Mouse (Mus musculus) telencephalon, adult 2 months (tissue): ENCODE results near the gene Snapc3.
A peak's percentile ranks its signal among the peaks of the same experiment; 100 is the strongest.

Source experiments
- DNase-seq: peaks from one replicate; pipeline ENCODE4 v3.0.0-alpha.2; 2011; ENCODE audit warnings: low read depth, low spot score

Snapc3 gene

GRCm38 (mm10) chr4:83414241-83414824, 3.2 kb upstream of the Snapc3 start:
- no peak for DNase-seq

GRCm38 (mm10) chr4:83417820-83418186, 279 bp downstream of the Snapc3 start:
- DNase-seq = no peak

GRCm38 (mm10) chr4:83418781-83419180, 1.3 kb downstream of the Snapc3 start:
- no peak for DNase-seq

- DNase-seq = no peak
Observed at GRCm38 (mm10) chr4:83423641-83424040, 6.1 kb downstream of the Snapc3 start.

GRCm38 (mm10) chr4:83425119-83425518, 7.6 kb downstream of the Snapc3 start:
- no peak for DNase-seq

- no peak for DNase-seq
Observed at GRCm38 (mm10) chr4:83427141-83427540, 9.6 kb downstream of the Snapc3 start.

- DNase-seq = no peak
Observed at GRCm38 (mm10) chr4:83427696-83428095, 10.2 kb downstream of the Snapc3 start.

- no peak for DNase-seq
Observed at GRCm38 (mm10) chr4:83428845-83429244, 11.3 kb downstream of the Snapc3 start.

- DNase-seq = peak; percentile 53
Observed at GRCm38 (mm10) chr4:83431950-83432349, 14.4 kb downstream of the Snapc3 start.

- no peak for DNase-seq
Observed at GRCm38 (mm10) chr4:83432901-83433300, 15.4 kb downstream of the Snapc3 start.

GRCm38 (mm10) chr4:83436375-83436774, 18.9 kb downstream of the Snapc3 start:
- no peak for DNase-seq

- no peak for DNase-seq
Observed at GRCm38 (mm10) chr4:83438116-83438515, 20.6 kb downstream of the Snapc3 start.

- DNase-seq = no peak
Observed at GRCm38 (mm10) chr4:83439045-83439444, 21.5 kb downstream of the Snapc3 start.

- DNase-seq = no peak
Observed at GRCm38 (mm10) chr4:83441050-83441449, 23.5 kb downstream of the Snapc3 start.

- DNase-seq = no peak
Observed at GRCm38 (mm10) chr4:83450785-83451184, 33.3 kb downstream of the Snapc3 start.

- DNase-seq = no peak
Observed at GRCm38 (mm10) chr4:83460106-83460505, 42.6 kb downstream of the Snapc3 start.

- DNase-seq = no peak
Observed at GRCm38 (mm10) chr4:83464827-83465226, 47.3 kb downstream of the Snapc3 start.

- DNase-seq = no peak
Observed at GRCm38 (mm10) chr4:83467615-83468014, 50.1 kb downstream of the Snapc3 start.

- no peak for DNase-seq
Observed at GRCm38 (mm10) chr4:83468208-83468607, 50.7 kb downstream of the Snapc3 start.

- DNase-seq = no peak
Observed at GRCm38 (mm10) chr4:83485250-83485649, 67.7 kb downstream of the Snapc3 start.

GRCm38 (mm10) chr4:83485735-83486116, 68.2 kb downstream of the Snapc3 start:
- DNase-seq = peak; percentile 68

GRCm38 (mm10) chr4:83486117-83486901, 68.8 kb downstream of the Snapc3 start, which contains the start of gene Psip1:
Gene Psip1, minus strand, starts transcription at chr4:83486459.
- peak; percentile 75 for DNase-seq

GRCm38 (mm10) chr4:83489121-83489520, 71.6 kb downstream of the Snapc3 start:
- no peak for DNase-seq
